Mouse (Mus musculus) forebrain, embryonic 11.5 days (tissue): ENCODE data around the gene Ifi206. TPM values are rescaled to one million over a fixed set of nuclear protein-coding genes. Genes with fewer than 3 reads are reported as not detected.

ENCODE experiments used
- ATAC-seq: fragments of 200-750 bp; cut with Nextera tagmentation; replicated peaks from 2 replicates; pipeline ENCODE4 v1.8.0; 2017; ENCODE audit warnings: moderate TSS enrichment; ENCODE audit not compliant: low FRiP score
- DNase-seq: peaks from one replicate; pipeline ENCODE4 v3.0.0-alpha.2; 2017; ENCODE audit warnings: low spot score
- H3K27ac ChIP-seq: fragments of 300-500 bp; sonication (generic); 2 replicates; pipeline ENCODE4 v1.5.1; 2014; ENCODE audit warnings: low read depth, low read length
- H3K27me3 ChIP-seq: fragments of 300-500 bp; sonication (generic); 2 replicates; pipeline ENCODE4 v1.6.1; 2014; ENCODE audit warnings: mild to moderate bottlenecking, low read length, mixed read lengths; ENCODE audit not compliant: control insufficient read depth, insufficient read depth
- H3K36me3 ChIP-seq: fragments of 300-500 bp; sonication (generic); 2 replicates; pipeline ENCODE4 v1.6.1; 2014; ENCODE audit warnings: mild to moderate bottlenecking, low read length, moderate library complexity, mixed read lengths; ENCODE audit not compliant: control insufficient read depth, insufficient read depth
- H3K4me1 ChIP-seq: fragments of 300-500 bp; sonication (generic); replicated peaks from 2 replicates; pipeline ENCODE4 v1.6.1; 2014; ENCODE audit warnings: low read length, mixed read lengths; ENCODE audit not compliant: control insufficient read depth, insufficient read depth
- H3K4me2 ChIP-seq: fragments of 300-500 bp; sonication (generic); 2 replicates; pipeline ENCODE4 v1.6.1; 2014; ENCODE audit warnings: low read depth, mild to moderate bottlenecking, low read length, moderate library complexity, mixed read lengths; ENCODE audit not compliant: severe bottlenecking
- H3K4me3 ChIP-seq: fragments of 300-500 bp; sonication (generic); 2 replicates; pipeline ENCODE4 v1.5.1; 2014; ENCODE audit warnings: low read depth, low read length
- H3K9ac ChIP-seq: fragments of 300-500 bp; sonication (generic); 2 replicates; pipeline ENCODE4 v1.6.1; 2014; ENCODE audit warnings: low read length
- H3K9me3 ChIP-seq: fragments of 300-500 bp; sonication (generic); 2 replicates; pipeline ENCODE4 v1.6.1; 2016; ENCODE audit warnings: low read length, mixed read lengths; ENCODE audit not compliant: control insufficient read depth
- WGBS: fragments of 180-500 bp; shearing (Covaris S2); extraction: QIAGEN DNeasy Blood & Tissue Kit; methylation state at CpG from one replicate; pipeline ENCODE4 v1.1.7; 2014; 5-methylcytosine and 5-hydroxymethylcytosine counted together
- polyA plus RNA-seq: library from polyadenylated mRNA; unstranded; fragments of >200 nt; fragmentation: Nextera tagmentation; extraction: Ambion mirVana; gene quantifications from 2 replicates; pipeline ENCODE4 v1.2.1, GENCODE M21; 2014

The Ifi206 gene
- polyA plus RNA-seq, 1 experiment from 2014 or later: not detected

DNA sequence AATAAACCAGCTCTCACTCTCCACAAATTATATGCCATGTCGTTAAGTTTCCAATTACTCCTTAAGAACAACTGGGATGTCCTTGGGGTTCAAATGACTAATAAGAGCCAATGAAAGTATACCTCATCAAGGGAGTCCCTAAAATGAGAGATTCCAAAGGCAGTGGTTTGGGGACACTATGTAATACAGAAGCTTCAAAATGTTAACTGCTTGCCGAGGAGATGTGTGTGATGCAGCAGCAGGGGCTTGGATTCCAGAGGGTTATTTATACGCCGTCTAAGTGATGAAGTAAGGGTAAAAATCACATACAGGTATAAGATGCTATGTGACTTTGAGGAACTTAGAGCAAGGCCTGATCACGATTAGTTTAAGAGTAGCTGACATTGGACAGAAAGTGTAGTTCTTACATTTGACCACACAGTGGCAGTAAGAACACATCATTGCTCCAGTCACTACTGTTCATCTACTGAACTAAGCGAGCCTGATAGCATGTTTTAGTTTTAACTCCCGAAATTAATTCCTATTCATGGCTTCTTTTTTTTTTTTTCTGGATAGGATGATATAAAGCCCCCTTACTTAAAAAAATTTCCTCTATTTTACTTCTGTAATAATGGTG lies 34.6 kb downstream of the Ifi206 start:
- H3K36me3 ChIP-seq: no peaks in the 10 kb centered on the region
- DNase-seq (no peak), ATAC-seq (peak; percentile 69; the same call in 1 of the 2 replicates)
- no peaks in the 10 kb centered on the region for H3K4me1 ChIP-seq
- 57% methylated on average over 7 of the region's 7 CpGs for WGBS
- no peak overlapping the region for H3K27ac ChIP-seq
- H3K4me3 ChIP-seq: no peak overlapping the region
- H3K9me3 ChIP-seq: no peaks in the 10 kb centered on the region
- no peaks in the 10 kb centered on the region for H3K27me3 ChIP-seq
- H3K4me2 ChIP-seq: no peak overlapping the region
- H3K9ac ChIP-seq: no peak overlapping the region

- no peak for DNase-seq
- Histone ChIP-seq H3K9ac (no peak overlapping the region), H3K36me3 (no peaks in the 10 kb centered on the region), H3K9me3 (no peaks in the 10 kb centered on the region), H3K27me3 (no peaks in the 10 kb centered on the region), H3K4me1 (no peaks in the 10 kb centered on the region), H3K4me3 (no peak overlapping the region), H3K4me2 (no peak overlapping the region), H3K27ac (no peak overlapping the region)
- no peak for ATAC-seq
- 91% methylated on average over 5 of the region's 5 CpGs for WGBS
These were observed 39.2 kb downstream of the Ifi206 start for GRCm38 (mm10) chr1:173451665-173452064.

GRCm38 (mm10) chr1:173450621-173451020 lies 40.2 kb downstream of the Ifi206 start:
- DNase-seq (no peak), ATAC-seq (no peak)
- H3K27me3 ChIP-seq: no peaks in the 10 kb centered on the region
- H3K4me2 ChIP-seq: no peak overlapping the region
- 93% methylated on average over 4 of the region's 4 CpGs for WGBS
- H3K36me3 ChIP-seq: no peaks in the 10 kb centered on the region
- H3K27ac ChIP-seq: no peak overlapping the region
- H3K4me3 ChIP-seq: no peak overlapping the region
- H3K9ac ChIP-seq: no peak overlapping the region
- H3K9me3 ChIP-seq: no peaks in the 10 kb centered on the region
- no peaks in the 10 kb centered on the region for H3K4me1 ChIP-seq

- DNase-seq (no peak), ATAC-seq (no peak)
- whole genome bisulfite sequencing: 88% methylated on average over 4 of the region's 4 CpGs
- H3K9ac ChIP-seq: no peak overlapping the region
- no peaks in the 10 kb centered on the region for H3K27me3 ChIP-seq
- H3K27ac ChIP-seq: no peak overlapping the region
- H3K4me3 ChIP-seq: no peak overlapping the region
- no peaks in the 10 kb centered on the region for H3K36me3 ChIP-seq
- no peak overlapping the region for H3K4me2 ChIP-seq
- no peaks in the 10 kb centered on the region for H3K9me3 ChIP-seq
- no peaks in the 10 kb centered on the region for H3K4me1 ChIP-seq
These were observed 43.8 kb downstream of the Ifi206 start for GRCm38 (mm10) chr1:173447067-173447466.

GRCm38 (mm10) chr1:173443061-173443460 lies 47.8 kb downstream of the Ifi206 start:
- 86% methylated on average over 1 of the region's 1 CpGs for WGBS
- no peak for ATAC-seq
- no peak overlapping the region for H3K9ac ChIP-seq

GRCm38 (mm10) chr1:173441210-173441609 lies 49.6 kb downstream of the Ifi206 start:
- Histone ChIP-seq H3K4me1 (no peaks in the 10 kb centered on the region), H3K4me3 (no peak overlapping the region), H3K27me3 (no peaks in the 10 kb centered on the region), H3K36me3 (no peaks in the 10 kb centered on the region), H3K9ac (no peak overlapping the region), H3K4me2 (no peak overlapping the region), H3K27ac (no peak overlapping the region), H3K9me3 (no peaks in the 10 kb centered on the region)
- ATAC-seq (no peak), DNase-seq (no peak)
- 85% methylated on average over 4 of the region's 4 CpGs for WGBS

More at GRCm38 (mm10) chr1:173443061-173443460, 47.8 kb downstream of the Ifi206 start:
- Histone ChIP-seq H3K27ac (no peak overlapping the region), H3K36me3 (no peaks in the 10 kb centered on the region), H3K4me1 (no peaks in the 10 kb centered on the region), H3K27me3 (no peaks in the 10 kb centered on the region), H3K4me2 (no peak overlapping the region), H3K4me3 (no peak overlapping the region), H3K9me3 (no peaks in the 10 kb centered on the region)
- DNase-seq: no peak

DNA sequence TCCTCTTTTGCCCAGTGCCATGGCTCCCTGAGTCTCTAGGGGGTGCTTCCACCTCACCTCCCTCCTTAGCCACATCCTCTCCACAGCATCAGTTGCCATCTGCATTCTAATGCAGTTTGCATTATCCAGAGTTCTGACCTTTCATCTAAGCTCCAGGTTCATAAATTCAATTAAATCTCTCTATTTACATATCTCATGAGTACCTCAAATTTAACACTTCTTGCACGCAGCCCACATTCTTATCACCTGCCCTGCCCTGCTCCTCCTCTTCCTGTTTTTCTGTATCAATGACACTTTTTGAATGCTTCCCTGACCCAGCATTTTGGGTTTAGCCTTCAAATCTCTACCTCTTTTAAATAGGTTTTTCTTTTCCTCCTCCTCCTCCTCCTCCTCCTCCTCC lies 50.2 kb downstream of the Ifi206 start:
- Histone ChIP-seq H3K27ac (no peak overlapping the region), H3K4me1 (no peaks in the 10 kb centered on the region), H3K9me3 (no peaks in the 10 kb centered on the region), H3K36me3 (no peaks in the 10 kb centered on the region), H3K27me3 (no peaks in the 10 kb centered on the region), H3K4me2 (no peak overlapping the region), H3K4me3 (no peak overlapping the region), H3K9ac (no peak overlapping the region)
- ATAC-seq: no peak
- DNase-seq: no peak
- 90% methylated on average over 1 of the region's 1 CpGs for WGBS

GRCm38 (mm10) chr1:173437161-173437953 lies 53.5 kb downstream of the Ifi206 start:
- WGBS: 81% methylated on average over 6 of the region's 6 CpGs

GRCm38 (mm10) chr1:173432411-173432810 lies 58.4 kb downstream of the Ifi206 start:
- H3K4me2 ChIP-seq: no peak overlapping the region
- no peaks in the 10 kb centered on the region for H3K9me3 ChIP-seq
- no peaks in the 10 kb centered on the region for H3K36me3 ChIP-seq
- no peak overlapping the region for H3K9ac ChIP-seq
- H3K27me3 ChIP-seq: no peaks in the 10 kb centered on the region
- H3K4me1 ChIP-seq: no peaks in the 10 kb centered on the region
- H3K4me3 ChIP-seq: no peak overlapping the region
- ATAC-seq: no peak
- no peak overlapping the region for H3K27ac ChIP-seq
- no peak for DNase-seq
- 86% methylated on average over 2 of the region's 2 CpGs for WGBS

More at GRCm38 (mm10) chr1:173437161-173437953, 53.5 kb downstream of the Ifi206 start:
- DNase-seq (no peak), ATAC-seq (no peak)
- H3K9me3 ChIP-seq: no peaks in the 10 kb centered on the region
- H3K9ac ChIP-seq: no peak overlapping the region
- no peak overlapping the region for H3K4me2 ChIP-seq
- H3K4me3 ChIP-seq: no peak overlapping the region
- H3K27ac ChIP-seq: no peak overlapping the region
- no peaks in the 10 kb centered on the region for H3K27me3 ChIP-seq
- H3K4me1 ChIP-seq: no peaks in the 10 kb centered on the region
- no peaks in the 10 kb centered on the region for H3K36me3 ChIP-seq
